10 mouse cellular contexts compared by ENCODE assay signal in genomic region chr4:115897901-115898631, GRCm38 (mm10). TPM values are rescaled to one million over a fixed set of nuclear protein-coding genes. Genes with fewer than 3 reads are reported as not detected.
DNase-seq lines count a peak whose midpoint lies in the region; ATAC-seq and TF ChIP-seq lines count a peak whose summit lies in the region.
"Had no signal": no experiment of that assay in that cellular context is flagged by ENCODE, and none has a peak within 500 bp of the region (broad histone marks: within the 10 kb centered on the region; RNA-seq: fewer than 3 reads in every experiment).

No protein-coding gene starts in this region.

- no peak for TF ChIP-seq EP300 in liver, postnatal 0 days (IDR thresholded peaks at IDR 0.05; ENCODE audit: low read depth)

- H3K27ac ChIP-seq in heart, embryonic 14.5 days (replicated peaks in 1 of 2; ENCODE audit: control insufficient read depth in 1 of 2, insufficient read depth in 1 of 2, low read depth in 2 of 2, low read length in 2 of 2), result no peak overlapping the region
- H3K27ac ChIP-seq in brown adipose tissue, adult 24 weeks (replicated peaks; ENCODE audit: low read depth, low read length), result no peak overlapping the region
- H3K27ac ChIP-seq in liver, postnatal 0 days (ENCODE audit: low read depth), result no peak overlapping the region

- TF ChIP-seq CTCF in liver, postnatal 0 days (IDR thresholded peaks at IDR 0.05; ENCODE audit: low read depth), result peak; percentile 42

- peak overlapping the region; percentile 25 for H3K9ac ChIP-seq in heart, embryonic 14.5 days (ENCODE audit: low read length)
- no peak overlapping the region for H3K9ac ChIP-seq in liver, postnatal 0 days (replicated peaks)

- peak overlapping the region; percentile 29 to 36 for H3K4me3 ChIP-seq in heart, embryonic 14.5 days (ENCODE audit: control insufficient read depth in 1 of 2, insufficient read depth in 1 of 2, low read depth in 1 of 2, low read length in 2 of 2)
- 0 out of 2 replicates have a peak overlapping the region, but pooled peaks have one; percentile 3 for H3K4me3 ChIP-seq in brown adipose tissue, adult 24 weeks (ENCODE audit: insufficient read depth, low read depth, low read length)
- peak overlapping the region; percentile 20; the same call in 1 of the 2 replicates for H3K4me3 ChIP-seq in liver, postnatal 0 days (ENCODE audit: low read depth, low read length)

- H3K9me3 ChIP-seq in heart, embryonic 14.5 days (ENCODE audit: control insufficient read depth, low read length), result no peaks in the 10 kb centered on the region
- H3K9me3 ChIP-seq in liver, postnatal 0 days (ENCODE audit: low read length), result no peaks in the 10 kb centered on the region

- peaks cover 66% of the 10 kb centered on the region for H3K27me3 ChIP-seq in heart, embryonic 14.5 days (ENCODE audit: control insufficient read depth, insufficient read depth, low read length)
- peaks cover 51% of the 10 kb centered on the region for H3K27me3 ChIP-seq in liver, postnatal 0 days (ENCODE audit: insufficient read depth, low read length)

- no peak for ATAC-seq in heart, embryonic 14.5 days (ENCODE audit: insufficient number of reproducible peaks, insufficient read depth, low FRiP score, low read depth)
- ATAC-seq in liver, postnatal 0 days, result no peak
- ATAC-seq: Patski had no signal

- no peak for DNase-seq in heart, adult 9 months (ENCODE audit: low spot score in 2 of 2)
- DNase-seq in heart, postnatal 14 days, result peak; percentile 13 to 22
- DNase-seq in liver, postnatal 0 days, result no peak
- peak; percentile 17 for DNase-seq in testis, postnatal 14 days (ENCODE audit: low spot score)
- no peak for DNase-seq in ovary, postnatal 14 days (ENCODE audit: low spot score)
- no peak for DNase-seq in B cell, adult 2 months

- WGBS in heart, embryonic 14.5 days, result under 1% methylated on average over 53 of the region's 56 CpGs
- 4% methylated on average over 54 of the region's 56 CpGs for whole genome bisulfite sequencing in liver, postnatal 0 days (ENCODE audit: insufficient replicate concordance)

- no peaks in the 10 kb centered on the region for H3K36me3 ChIP-seq in heart, embryonic 14.5 days (ENCODE audit: control insufficient read depth, insufficient read depth, low read length)
- H3K36me3 ChIP-seq in liver, postnatal 0 days (replicated peaks; ENCODE audit: insufficient read depth, low read length), result no peaks in the 10 kb centered on the region

- H3K4me2 ChIP-seq in heart, embryonic 14.5 days (ENCODE audit: low read length), result peak overlapping the region; percentile 66
- H3K4me2 ChIP-seq in liver, postnatal 0 days (ENCODE audit: low read depth, low read length), result peak overlapping the region; percentile 45

- intact Hi-C loops in heart, postnatal 14 days (cut with DNase I), result no loop called here

- H3K4me1 ChIP-seq in heart, embryonic 14.5 days (ENCODE audit: control insufficient read depth in 2 of 2, insufficient read depth in 2 of 2, low read length in 2 of 2), result no peaks in the 10 kb centered on the region
- H3K4me1 ChIP-seq in brown adipose tissue, adult 24 weeks (ENCODE audit: control insufficient read depth, insufficient read depth, insufficient read length, low read length), result no peaks in the 10 kb centered on the region
- 0 out of 2 replicates have a peak, but pooled peaks cover 2% of the 10 kb centered on the region for H3K4me1 ChIP-seq in liver, postnatal 0 days (ENCODE audit: insufficient read depth)

RNA-seq across cellular contexts. Expression of gene 6430628N08Rik, which starts 7.6 kb away (rescaled TPM):
- not detected in 2 replicates for polyA plus RNA-seq in heart, embryonic 14.5 days (2014; fragmentation: Nextera tagmentation; extraction: Ambion mirVana)
- polyA plus RNA-seq in brown adipose tissue, adult 24 weeks (2012; ENCODE audit: insufficient read depth, insufficient read length, missing spikeins), result not detected in 2 replicates
- total RNA-seq in heart, postnatal 14 days (2021), result not detected
- polyA plus RNA-seq in liver, postnatal 0 days (2015; fragmentation: Nextera tagmentation; extraction: Ambion mirVana), result not detected in 2 replicates
- total RNA-seq: layer of hippocampus, postnatal 10 days had no signal
- polyA plus RNA-seq: Patski had no signal

RNA-seq across cellular contexts. Expression of gene Kncn, which starts 13.9 kb away (rescaled TPM):
- polyA plus RNA-seq in heart, embryonic 14.5 days (2014; fragmentation: Nextera tagmentation; extraction: Ambion mirVana), result not detected in 2 replicates
- polyA plus RNA-seq in brown adipose tissue, adult 24 weeks (2012; ENCODE audit: insufficient read depth, insufficient read length, missing spikeins), result not detected in 2 replicates
- total RNA-seq in heart, postnatal 14 days (2021), result not detected
- polyA plus RNA-seq in liver, postnatal 0 days (2015; fragmentation: Nextera tagmentation; extraction: Ambion mirVana), result not detected in 2 replicates
- polyA plus RNA-seq: Patski had no signal

RNA-seq across cellular contexts. Expression of gene Dmbx1, which starts 41.7 kb away (rescaled TPM):
- polyA plus RNA-seq in heart, embryonic 14.5 days (2014; fragmentation: Nextera tagmentation; extraction: Ambion mirVana), result not detected in 2 replicates
- polyA plus RNA-seq in brown adipose tissue, adult 24 weeks (2012; ENCODE audit: insufficient read depth, insufficient read length, missing spikeins), result not detected in 2 replicates
- not detected for total RNA-seq in heart, postnatal 14 days (2021)
- not detected in 2 replicates for polyA plus RNA-seq in liver, postnatal 0 days (2015; fragmentation: Nextera tagmentation; extraction: Ambion mirVana)
- polyA plus RNA-seq: Patski had no signal

RNA-seq across cellular contexts. Expression of gene Mknk1, which starts 59.1 kb away (rescaled TPM):
- polyA plus RNA-seq in heart, embryonic 14.5 days (2014; fragmentation: Nextera tagmentation; extraction: Ambion mirVana), result 16.2 and 16.7 TPM in 2 replicates
- polyA plus RNA-seq in brown adipose tissue, adult 24 weeks (2012; ENCODE audit: insufficient read depth, insufficient read length, missing spikeins), result 13.8 and 14.1 TPM in 2 replicates
- 10 to 100 TPM; 27.8 to 28.1 TPM for total RNA-seq in heart, postnatal 14 days (2021)
- 31.6 and 37.0 TPM in 2 replicates for polyA plus RNA-seq in liver, postnatal 0 days (2015; fragmentation: Nextera tagmentation; extraction: Ambion mirVana)

Comparison
In these comparisons a context has a peak if more than half of its experiments do, and no peak if none do; other contexts are left out.
1. DNase-seq: peak in heart, postnatal 14 days (2 of 2) and testis, postnatal 14 days (single experiment); none in heart, adult 9 months (0 of 2), liver, postnatal 0 days (single experiment), ovary, postnatal 14 days (single experiment) and B cell, adult 2 months (0 of 2).
2. Peak in every context shown above with its lines, with median percentiles within 50 percentile points of each other: H3K4me3 ChIP-seq.